Mouse (Mus musculus) brain, embryonic 14.5 days (tissue): ENCODE data around the gene Eid2b. TPM values are rescaled to one million over a fixed set of nuclear protein-coding genes. Genes with fewer than 3 reads are reported as not detected.

Experiments used
- DNase-seq: peaks from one replicate; pipeline ENCODE4 v3.0.0-alpha.2; 2011; ENCODE audit warnings: low read depth
- CTCF ChIP-seq: fragments of 200-500 bp; IDR thresholded peaks from 2 replicates; pipeline ENCODE4 v1.5.1; 2012; ENCODE audit warnings: inconsistent platforms, mild to moderate bottlenecking, moderate library complexity, borderline replicate concordance; ENCODE audit not compliant: insufficient read depth, insufficient read length; ENCODE audit errors: extremely low read depth
- POLR2A ChIP-seq: fragments of 200-500 bp; IDR thresholded peaks from 2 replicates; pipeline ENCODE4 v1.6.1; 2012; ENCODE audit warnings: mild to moderate bottlenecking, inconsistent platforms, borderline replicate concordance; ENCODE audit not compliant: poor library complexity, insufficient read depth, insufficient read length, severe bottlenecking; ENCODE audit errors: extremely low read depth
- polyA plus RNA-seq: library from polyadenylated mRNA; depleted of rRNA; stranded (reverse); fragments of >200 nt; gene quantifications from 2 replicates; pipeline ENCODE4 v1.2.3, GENCODE M21; 2012; rRNA removed

Gene Eid2b
- polyA plus RNA-seq, 1 experiment, result 40.9 TPM

DNA sequence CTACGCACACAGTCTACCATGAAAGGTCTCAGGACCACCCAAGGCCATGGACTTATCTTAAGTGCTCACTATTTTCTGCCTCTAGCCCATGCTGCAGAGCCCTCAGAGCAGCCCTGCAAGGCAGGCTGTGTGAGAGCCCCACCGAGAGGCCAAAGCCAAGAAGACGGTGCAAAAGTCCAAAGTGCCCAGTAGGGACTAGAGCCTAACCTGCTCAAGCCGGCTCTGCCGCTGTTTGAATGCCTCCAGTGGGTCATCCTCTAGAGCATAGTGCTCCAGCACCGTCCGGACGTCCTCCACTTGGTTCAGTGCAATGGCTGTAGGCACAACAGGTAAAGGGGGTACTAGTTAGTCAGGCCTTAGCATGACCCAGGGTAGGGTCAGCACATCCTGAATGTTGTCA lies 28.7 kb downstream of the Eid2b start:
- TF ChIP-seq CTCF, result no peak
- no peak for TF ChIP-seq POLR2A
- DNase-seq, result no peak

DNA sequence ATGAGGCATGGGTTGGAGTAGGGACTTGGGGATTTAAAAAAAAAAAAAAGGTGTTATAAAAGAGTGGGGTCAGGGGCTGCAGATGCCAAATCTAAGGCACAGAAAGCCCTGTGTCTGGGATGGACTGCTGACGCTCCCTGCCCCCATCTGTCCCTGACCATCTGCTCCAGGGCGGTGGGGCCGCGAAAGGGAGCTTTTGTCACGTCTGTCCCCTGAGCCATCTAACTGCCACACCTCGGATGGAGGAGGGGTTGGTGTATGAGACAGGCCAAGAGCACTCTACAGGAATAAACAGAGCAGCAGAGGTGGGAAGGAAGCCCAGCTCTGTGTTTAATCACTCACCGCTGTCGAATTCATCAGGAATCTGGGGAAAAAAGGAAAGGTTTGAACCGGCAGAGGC lies 32.2 kb downstream of the Eid2b start:
- DNase-seq, result peak; percentile 59
- TF ChIP-seq CTCF (no peak), POLR2A (no peak)

DNA sequence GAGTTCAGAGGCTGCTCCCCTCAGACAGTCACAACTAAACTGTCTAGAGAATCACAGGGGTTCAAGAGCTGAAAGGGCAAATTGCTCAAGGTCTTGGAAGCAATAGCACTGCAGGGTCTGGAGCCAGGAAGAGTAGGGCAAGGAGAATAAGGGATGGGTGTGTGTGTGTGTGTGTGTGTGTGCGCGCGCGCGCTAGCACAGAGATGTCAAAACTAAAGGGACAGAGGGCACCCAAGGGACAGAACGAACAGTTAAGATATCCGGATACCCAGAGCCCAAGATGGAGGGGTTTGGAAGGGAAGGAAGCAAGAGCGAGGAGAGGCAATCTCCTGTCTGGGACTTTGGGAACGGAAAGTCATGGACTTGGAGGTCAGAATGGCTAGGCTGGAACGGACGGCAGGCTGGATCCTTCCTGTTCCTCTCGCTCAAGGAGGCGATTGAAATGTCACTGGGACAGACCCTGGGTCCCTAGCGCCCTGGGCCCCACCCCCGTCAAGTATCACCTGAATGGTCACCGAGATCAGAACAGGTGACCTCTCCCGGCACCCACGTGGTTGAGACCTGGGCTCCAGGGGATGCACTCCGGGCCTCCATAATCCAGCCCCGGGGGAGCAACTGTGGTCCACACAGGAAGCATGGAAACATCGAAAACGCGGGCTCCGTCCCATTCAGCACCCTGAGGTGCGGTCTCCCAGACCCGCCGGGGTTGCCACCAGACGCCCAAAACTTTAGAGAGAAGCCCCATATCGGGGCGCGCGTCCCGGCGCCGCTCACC lies 33.8 kb downstream of the Eid2b start:
- no peak for DNase-seq
- no peak for TF ChIP-seq CTCF
- TF ChIP-seq POLR2A, result no peak

DNA sequence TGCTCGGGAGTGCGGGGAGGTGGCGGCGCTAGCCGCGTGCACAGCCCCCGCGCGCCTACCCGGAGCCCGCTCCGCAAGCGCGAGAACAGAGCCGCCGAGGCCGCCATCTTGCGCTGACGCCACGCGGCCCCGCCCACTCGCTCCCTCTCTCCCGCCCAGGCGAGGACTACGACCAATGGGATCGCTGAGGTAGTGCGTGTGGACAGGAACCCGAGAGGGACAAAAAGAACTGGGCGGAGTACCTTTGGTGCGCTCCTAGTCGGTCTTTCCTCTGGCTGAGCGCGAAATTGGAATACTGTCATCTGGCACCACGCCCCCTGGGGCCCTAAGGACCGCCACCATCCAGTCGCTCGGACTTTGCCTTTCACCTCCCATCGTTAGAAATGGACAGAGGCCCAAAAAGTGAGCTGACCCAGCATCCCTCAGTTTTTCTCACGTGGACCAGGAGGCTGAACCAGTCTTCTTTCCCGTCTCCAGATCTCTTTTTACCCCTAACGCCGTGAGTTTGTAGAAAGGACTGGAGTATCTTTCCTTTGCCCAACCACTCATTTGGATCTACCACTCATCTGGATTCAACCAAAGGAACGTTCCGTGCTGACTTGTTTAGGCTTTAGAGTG lies 34.5 kb downstream of the Eid2b start, which contains the start of gene Timm50:
Gene Timm50 (minus strand): TSS at position 147 of the 618 bp plus-strand sequence.
- DNase-seq, result peak; percentile 99
- peak; percentile 94 for TF ChIP-seq POLR2A
- no peak for TF ChIP-seq CTCF

DNA sequence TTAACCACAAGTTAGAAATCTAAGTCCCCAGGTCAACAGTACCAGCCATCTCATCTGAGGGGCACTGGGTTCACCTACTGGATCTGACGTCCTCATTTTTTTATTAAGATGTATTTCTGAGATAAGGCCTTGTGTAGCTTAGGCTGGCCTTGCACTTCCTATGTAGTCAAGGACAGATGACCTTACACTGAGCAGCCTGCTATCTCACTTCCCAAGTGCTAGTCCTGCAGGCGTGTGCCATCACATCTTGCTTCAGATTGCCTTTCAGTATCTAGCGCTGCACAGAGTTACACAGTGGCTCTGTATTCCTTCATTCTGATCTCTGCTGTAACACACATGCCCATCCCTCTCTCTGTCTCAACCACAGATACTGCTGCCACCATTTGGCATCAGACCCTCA lies 40.5 kb downstream of the Eid2b start:
- TF ChIP-seq CTCF (no peak), POLR2A (no peak)
- no peak for DNase-seq

DNA sequence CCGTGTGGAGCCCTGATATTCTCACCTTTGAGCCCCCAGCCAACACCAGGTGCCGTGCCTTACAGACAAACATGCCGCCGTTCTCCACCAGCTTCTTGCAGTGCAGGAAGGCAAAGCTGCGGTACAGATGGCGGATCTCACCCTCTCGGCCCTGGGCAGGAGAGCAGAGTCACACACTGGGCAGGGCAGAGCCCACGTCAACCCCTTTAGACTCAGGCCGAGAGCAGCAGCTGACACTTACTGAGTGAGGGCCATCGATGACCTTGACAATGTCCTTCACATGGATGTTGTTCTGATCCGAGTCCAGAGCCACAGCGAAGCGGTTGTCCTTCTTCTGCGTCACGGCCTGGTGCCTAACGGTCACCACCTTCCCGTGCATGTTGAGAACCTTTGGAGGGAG lies 41.2 kb downstream of the Eid2b start:
- no peak for TF ChIP-seq CTCF
- TF ChIP-seq POLR2A, result no peak

DNA sequence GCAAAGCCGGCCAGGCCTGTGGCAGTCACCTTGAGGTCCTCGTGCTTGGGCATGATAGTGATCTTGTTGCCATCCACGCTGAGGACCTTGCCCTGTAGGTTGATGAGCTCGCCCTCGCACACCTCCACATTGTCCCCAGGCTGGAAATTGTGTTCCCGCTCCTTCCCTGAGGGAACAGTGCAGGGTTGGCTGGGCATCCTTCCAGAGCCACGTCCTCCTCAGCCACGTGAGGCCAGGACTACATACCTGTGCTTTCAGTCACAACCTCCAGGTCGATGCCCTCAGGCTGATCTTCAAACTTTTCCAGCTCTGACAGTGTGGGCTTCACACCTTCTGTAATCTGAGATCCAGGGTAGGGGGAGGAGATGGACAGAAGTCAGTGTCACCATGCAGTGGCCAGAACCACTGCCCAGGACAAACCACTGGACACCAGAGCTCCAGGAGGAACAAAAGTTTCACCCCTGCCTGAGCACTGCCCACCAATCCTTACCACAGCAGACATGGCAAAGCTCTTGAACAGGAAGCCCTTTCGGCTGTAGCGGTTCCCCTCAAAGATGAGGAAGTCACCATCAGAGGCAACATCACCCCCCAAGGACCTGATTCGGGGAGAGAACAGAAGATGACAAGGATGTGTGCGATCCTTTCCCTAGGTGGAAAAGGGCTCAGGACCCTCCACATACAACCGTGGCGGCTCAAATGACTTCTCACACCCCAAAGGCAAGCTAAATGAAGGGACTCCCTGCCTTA lies 44.6 kb downstream of the Eid2b start:
- DNase-seq, result no peak

More for the DNA sequence above, 41.2 kb downstream of the Eid2b start:
- no peak for DNase-seq

DNA sequence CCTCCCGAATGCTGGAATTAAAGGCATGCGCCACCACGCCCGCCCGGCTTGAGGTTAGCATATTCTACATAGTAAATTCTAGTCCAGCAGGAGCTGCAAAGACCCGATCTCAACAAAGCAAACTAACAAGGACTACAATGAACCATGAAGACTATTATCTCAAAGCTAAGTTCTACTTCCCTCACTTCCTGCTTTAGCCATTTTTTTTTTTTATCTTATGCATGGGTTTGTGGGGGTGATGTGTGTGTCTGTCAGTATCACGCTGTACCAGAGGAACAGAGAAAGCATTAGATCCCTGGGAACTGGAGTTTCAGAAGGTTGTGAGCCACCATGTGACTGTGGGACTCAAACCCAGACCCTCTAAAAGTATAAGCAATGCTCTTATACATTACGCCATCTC lies 47.8 kb downstream of the Eid2b start:
- TF ChIP-seq CTCF (no peak), POLR2A (no peak)
- DNase-seq, result no peak

More for the DNA sequence above, 44.6 kb downstream of the Eid2b start:
- TF ChIP-seq POLR2A (no peak), CTCF (no peak)

DNA sequence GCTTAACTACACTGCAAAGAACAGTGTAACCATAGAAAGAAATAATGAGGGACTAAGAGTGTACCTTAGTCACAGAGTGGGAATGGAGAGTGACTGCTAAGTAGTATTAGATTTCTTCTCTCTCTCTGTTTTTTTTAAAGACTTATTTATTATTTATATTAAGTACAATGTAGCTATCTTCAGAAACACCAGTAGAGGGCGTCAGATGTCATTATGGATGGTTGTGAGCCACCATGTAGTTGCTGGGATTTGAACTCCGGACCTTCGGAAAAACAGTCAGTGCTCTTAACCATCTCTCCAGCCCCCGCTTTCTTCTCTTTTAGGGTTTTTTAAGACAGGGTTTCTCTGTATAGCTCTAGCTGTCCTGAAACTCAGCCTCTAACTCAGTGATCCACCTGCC lies 48.9 kb downstream of the Eid2b start:
- TF ChIP-seq POLR2A (no peak), CTCF (0 out of 2 replicates have a peak, but pooled peaks have one; percentile 2)
- no peak for DNase-seq

DNA sequence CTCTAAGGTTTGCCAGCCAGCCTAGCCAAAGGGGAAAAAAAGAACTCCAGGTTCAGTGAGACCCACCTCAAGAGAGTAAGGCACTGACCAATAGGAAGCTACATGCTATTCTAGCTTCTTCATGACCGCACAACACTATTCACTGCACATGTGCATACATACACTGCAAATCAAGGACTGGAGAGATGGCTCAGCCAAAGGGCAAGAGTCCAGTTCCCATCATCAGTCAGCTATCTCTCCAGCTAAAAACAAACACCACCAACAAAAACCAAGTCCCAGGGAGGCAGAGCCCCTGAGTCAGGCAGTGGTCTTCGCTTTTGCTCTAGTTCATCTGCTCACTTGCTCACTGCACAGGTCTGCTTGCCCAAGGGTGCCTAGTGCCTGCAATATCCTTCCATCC lies 50.7 kb downstream of the Eid2b start:
- DNase-seq, result no peak
- TF ChIP-seq POLR2A (no peak), CTCF (no peak)

Other genes with a start within 250 kb of the Eid2b start
- gene Psmc4, start 227.6 kb upstream of the Eid2b start, polyA plus RNA-seq, result 228 and 275 TPM in 2 replicates
- gene Fcgbp, start 206.5 kb upstream of the Eid2b start, polyA plus RNA-seq, result 0.20 and 0.22 TPM in 2 replicates
- gene 9530053A07Rik, start 148.3 kb upstream of the Eid2b start, polyA plus RNA-seq, result 0.04 and 0.05 TPM in 2 replicates
- gene Fbl, start 108.0 kb upstream of the Eid2b start, polyA plus RNA-seq, result 177 and 202 TPM in 2 replicates
- 40.1 and 43.3 TPM in 2 replicates for gene Dyrk1b, start 98.3 kb upstream of the Eid2b start, polyA plus RNA-seq
- 62.0 and 63.2 TPM in 2 replicates for gene Eid2, start 9.9 kb upstream of the Eid2b start, polyA plus RNA-seq
- gene Selenov, start 13.4 kb downstream of the Eid2b start, polyA plus RNA-seq, result 0.50 and 0.81 TPM in 2 replicates
- 30.3 and 43.3 TPM in 2 replicates for gene Dll3, start 24.5 kb downstream of the Eid2b start, polyA plus RNA-seq
- gene Timm50, start 34.3 kb downstream of the Eid2b start, polyA plus RNA-seq, result 105 and 134 TPM in 2 replicates
- 103 and 118 TPM in 2 replicates for gene Supt5, start 61.0 kb downstream of the Eid2b start, polyA plus RNA-seq
- 1,173 and 1,238 TPM in 2 replicates for gene Rps16, start 72.9 kb downstream of the Eid2b start, polyA plus RNA-seq
- gene Plekhg2, start 94.9 kb downstream of the Eid2b start, polyA plus RNA-seq, result 20.2 and 35.0 TPM in 2 replicates
- gene Zfp36, start 102.5 kb downstream of the Eid2b start, polyA plus RNA-seq, result 4.1 and 4.3 TPM in 2 replicates
- 46.5 and 57.7 TPM in 2 replicates for gene Med29, start 115.0 kb downstream of the Eid2b start, polyA plus RNA-seq
- gene Paf1, start 115.2 kb downstream of the Eid2b start, polyA plus RNA-seq, result 95.0 and 105 TPM in 2 replicates
- gene Gmfg, start 159.7 kb downstream of the Eid2b start, polyA plus RNA-seq, result 2.8 and 3.3 TPM in 2 replicates
- gene Lrfn1, start 174.2 kb downstream of the Eid2b start, polyA plus RNA-seq, result 61.1 and 87.9 TPM in 2 replicates
- gene Ifnl2, start 232.7 kb downstream of the Eid2b start, polyA plus RNA-seq, result not detected in 2 replicates
- not detected in 2 replicates for gene Ifnl3, start 245.1 kb downstream of the Eid2b start, polyA plus RNA-seq